Mouse (Mus musculus) ES-E14 (cell line): ENCODE data around the gene Susd3.

Experiments used
- CHD2 ChIP-seq: IDR thresholded peaks from 2 replicates; pipeline ENCODE4 v1.6.1; 2014; ENCODE audit warnings: mild to moderate bottlenecking, low read depth, low read length, inconsistent platforms
- MAFK ChIP-seq: IDR thresholded peaks from 2 replicates; pipeline ENCODE4 v1.6.1; 2014; ENCODE audit warnings: mild to moderate bottlenecking, low read depth, low read length, inconsistent platforms; ENCODE audit not compliant: insufficient read depth

DNA sequence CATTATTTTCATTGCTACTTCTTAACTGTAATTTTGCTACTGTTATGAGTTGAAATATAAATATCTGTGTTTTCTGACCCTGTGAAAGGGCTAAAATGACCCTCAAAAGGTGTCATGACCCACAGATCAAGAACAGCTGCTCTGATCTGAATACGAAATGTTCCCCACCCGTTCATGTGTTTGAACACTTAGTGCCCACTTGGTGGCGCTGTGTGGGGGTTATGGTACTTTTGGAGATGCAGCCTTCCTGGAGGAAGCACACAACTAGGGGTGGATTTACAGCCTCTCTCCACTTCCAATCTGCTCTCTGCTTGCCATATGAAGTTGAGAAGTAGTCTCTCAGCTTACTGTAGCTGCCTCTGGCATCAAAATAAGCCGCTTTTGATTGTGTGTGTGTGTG is 13.8 kb downstream of the Susd3 start:
- TF ChIP-seq MAFK (no peak), CHD2 (no peak)
